Mouse (Mus musculus): ENCODE results near the gene Gm7102. TPM values are rescaled to one million over a fixed set of nuclear protein-coding genes. Genes with fewer than 3 reads are reported as not detected.
"Not testable (repeated sequence)": the region's sequence is repeated elsewhere in the genome, so short reads cannot be mapped to it uniquely, and the experiment has no call there.

Gene Gm7102
- total RNA-seq (2015) (0.17 and 0.29 TPM in 2 replicates), total RNA-seq (2017) (0.12 and 0.41 TPM in 2 replicates)

- peak; percentile 39 for ATAC-seq (replicated peaks; ENCODE audit: poor library complexity)
Measured at GRCm38 (mm10) chr19:61175756-61176324, at the start of gene Gm7102. TSS of gene Gm7102 (minus strand) at chr19:61176309.

GRCm38 (mm10) chr19:61224678-61225525 is 48.8 kb upstream of the Gm7102 start:
- no peak for ATAC-seq (replicated peaks; ENCODE audit: poor library complexity)

GRCm38 (mm10) chr19:61223706-61224328 is 47.7 kb upstream of the Gm7102 start:
- ATAC-seq (replicated peaks; ENCODE audit: poor library complexity), result no peak

- peak; percentile 57 for ATAC-seq (replicated peaks; ENCODE audit: poor library complexity)
Measured at GRCm38 (mm10) chr19:61207506-61207905, 31.4 kb upstream of the Gm7102 start.

GRCm38 (mm10) chr19:61199836-61200235 is 23.7 kb upstream of the Gm7102 start:
- ATAC-seq (replicated peaks; ENCODE audit: poor library complexity), result no peak

- no peak for ATAC-seq (replicated peaks; ENCODE audit: poor library complexity)
Measured at GRCm38 (mm10) chr19:61199316-61199715, 23.2 kb upstream of the Gm7102 start.

- ATAC-seq (replicated peaks; ENCODE audit: poor library complexity), result not testable (repeated sequence)
Measured at GRCm38 (mm10) chr19:61183590-61183989, 7.5 kb upstream of the Gm7102 start, which contains the start of gene Gm6020. TSS of gene Gm6020 (plus strand) at chr19:61183890.

GRCm38 (mm10) chr19:61151701-61152420 is 24.2 kb downstream of the Gm7102 start:
- ATAC-seq (replicated peaks; ENCODE audit: poor library complexity), result peak; percentile 79

- peak; percentile 81 for ATAC-seq (replicated peaks; ENCODE audit: poor library complexity)
Measured at GRCm38 (mm10) chr19:61151372-61151700, 24.8 kb downstream of the Gm7102 start.

- no peak for ATAC-seq (replicated peaks; ENCODE audit: poor library complexity)
Measured at GRCm38 (mm10) chr19:61141299-61141698, 34.8 kb downstream of the Gm7102 start.

GRCm38 (mm10) chr19:61140342-61141206 is 35.5 kb downstream of the Gm7102 start, which contains the start of gene Zfp950:
TSS of gene Zfp950 (minus strand) at chr19:61140840.
- ATAC-seq (replicated peaks; ENCODE audit: poor library complexity), result peak; percentile 99

- ATAC-seq (replicated peaks; ENCODE audit: poor library complexity), result no peak
Measured at GRCm38 (mm10) chr19:61138655-61139054, 37.5 kb downstream of the Gm7102 start.

GRCm38 (mm10) chr19:61131096-61131495 is 45.0 kb downstream of the Gm7102 start:
- no peak for ATAC-seq (replicated peaks; ENCODE audit: poor library complexity)

Other genes with a start within 250 kb of the Gm7102 start
- gene Zfp950, start 35.5 kb downstream of the Gm7102 start, total RNA-seq (2015), result 45.7 and 47.3 TPM in 2 replicates
- gene Zfp950, start 35.5 kb downstream of the Gm7102 start, total RNA-seq (2017), result 31.7 and 57.1 TPM in 2 replicates
- gene Gm6020, start 7.6 kb upstream of the Gm7102 start, total RNA-seq (2015), result not detected in 2 replicates
- not detected in 2 replicates for gene Gm6020, start 7.6 kb upstream of the Gm7102 start, total RNA-seq (2017)
- gene Csf2ra, start 52.1 kb upstream of the Gm7102 start, total RNA-seq (2015), result 111 and 145 TPM in 2 replicates
- 31.5 and 35.4 TPM in 2 replicates for gene Csf2ra, start 52.1 kb upstream of the Gm7102 start, total RNA-seq (2017)
- gene Gm21060, start 120.8 kb upstream of the Gm7102 start, total RNA-seq (2015), result not detected in 2 replicates
- not detected in 2 replicates for gene Gm21060, start 120.8 kb upstream of the Gm7102 start, total RNA-seq (2017)

All from megakaryocyte progenitor cell, adult 5-6 weeks (primary cell).